Mouse (Mus musculus) thymus, postnatal 4 days (tissue): Measurements from ENCODE around the gene Dock11.

Experiments
- DNase-seq: peaks from one replicate; pipeline ENCODE4 v3.0.0; 2021

Gene Dock11

DNA sequence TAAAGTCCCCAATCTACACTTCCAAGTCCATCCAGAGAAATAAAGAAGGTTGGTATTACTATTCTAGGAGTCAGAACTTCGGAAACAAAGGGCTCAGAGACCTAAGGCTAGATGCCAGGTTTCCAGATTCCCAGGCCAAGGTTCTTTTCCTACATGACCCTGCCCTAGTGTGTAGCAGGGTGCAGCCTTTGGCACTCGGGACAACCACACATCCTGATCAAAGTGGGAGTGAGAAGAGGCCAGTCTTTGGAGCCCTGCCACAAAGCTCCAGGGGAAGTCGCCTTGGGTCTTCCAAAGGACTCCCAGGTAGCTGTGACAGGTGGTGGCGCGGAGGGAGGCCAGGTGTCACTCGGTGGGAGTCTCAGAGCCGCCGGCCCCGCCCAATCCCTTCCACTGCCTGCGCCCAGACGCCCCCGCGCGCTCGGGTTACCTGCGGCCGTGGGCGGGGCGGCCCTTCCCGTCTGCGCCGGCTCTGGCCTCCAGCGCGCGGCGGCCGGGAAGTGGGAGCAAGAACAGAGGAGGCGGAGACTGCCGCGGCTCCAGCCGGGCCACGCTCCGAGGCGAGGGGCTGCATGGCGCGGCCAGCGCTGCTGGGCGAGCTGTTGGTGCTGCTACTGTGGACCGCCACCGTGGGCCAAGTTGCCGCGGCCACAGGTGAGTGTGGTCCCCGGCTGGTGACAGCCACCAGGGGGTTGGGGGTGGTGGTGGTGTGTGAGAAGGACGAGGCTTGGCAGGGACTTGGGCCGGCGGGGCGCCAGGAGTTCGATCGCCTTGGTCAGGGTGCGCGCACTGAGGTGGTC, 223.2 kb downstream of the Dock11 start, which contains the start of gene Il13ra1:
Gene Il13ra1 (plus strand): TSS at position 489 of the 800 bp plus-strand sequence.
- DNase-seq: peak; percentile 38

DNA sequence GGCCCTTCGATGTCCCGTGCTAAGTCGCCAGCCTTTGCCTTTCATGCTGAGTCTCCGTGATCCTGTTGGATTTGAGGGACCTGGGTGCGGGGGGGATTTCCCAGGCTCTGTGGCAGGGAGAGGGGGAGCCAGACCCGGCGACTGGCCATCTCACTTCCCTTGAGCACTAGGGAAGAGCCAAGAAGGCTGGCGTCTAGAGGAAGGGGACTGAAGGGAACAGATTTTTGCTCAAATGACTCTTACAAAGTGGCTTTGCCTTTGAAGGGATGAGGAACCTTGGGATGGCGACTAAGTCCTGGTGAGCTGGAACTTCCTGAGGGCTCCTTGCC, 223.8 kb downstream of the Dock11 start:
- no peak for DNase-seq

DNA sequence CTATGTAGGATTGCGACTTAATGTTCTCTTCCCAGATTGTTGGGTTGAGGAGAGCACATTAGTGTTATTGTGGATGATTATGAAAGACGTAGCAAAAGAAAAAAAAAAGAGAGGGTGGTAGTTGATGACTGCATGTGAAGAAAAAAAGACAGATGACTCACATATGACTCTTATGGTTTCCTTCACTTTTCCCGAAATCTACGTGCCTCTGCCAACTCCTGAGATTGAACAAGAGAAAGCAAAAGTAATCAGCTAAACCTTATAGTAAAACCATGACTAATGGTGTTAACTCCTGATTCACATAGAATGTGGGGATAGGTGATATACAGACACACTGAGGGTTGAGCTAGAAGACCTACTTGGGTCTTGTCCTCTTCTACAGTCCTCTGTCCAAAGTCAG, 226.5 kb downstream of the Dock11 start:
- no peak for DNase-seq
